Mouse (Mus musculus): ENCODE data around the gene Ldlr.
A peak's percentile ranks its signal among the peaks of the same experiment; 100 is the strongest.

The Ldlr gene

DNA sequence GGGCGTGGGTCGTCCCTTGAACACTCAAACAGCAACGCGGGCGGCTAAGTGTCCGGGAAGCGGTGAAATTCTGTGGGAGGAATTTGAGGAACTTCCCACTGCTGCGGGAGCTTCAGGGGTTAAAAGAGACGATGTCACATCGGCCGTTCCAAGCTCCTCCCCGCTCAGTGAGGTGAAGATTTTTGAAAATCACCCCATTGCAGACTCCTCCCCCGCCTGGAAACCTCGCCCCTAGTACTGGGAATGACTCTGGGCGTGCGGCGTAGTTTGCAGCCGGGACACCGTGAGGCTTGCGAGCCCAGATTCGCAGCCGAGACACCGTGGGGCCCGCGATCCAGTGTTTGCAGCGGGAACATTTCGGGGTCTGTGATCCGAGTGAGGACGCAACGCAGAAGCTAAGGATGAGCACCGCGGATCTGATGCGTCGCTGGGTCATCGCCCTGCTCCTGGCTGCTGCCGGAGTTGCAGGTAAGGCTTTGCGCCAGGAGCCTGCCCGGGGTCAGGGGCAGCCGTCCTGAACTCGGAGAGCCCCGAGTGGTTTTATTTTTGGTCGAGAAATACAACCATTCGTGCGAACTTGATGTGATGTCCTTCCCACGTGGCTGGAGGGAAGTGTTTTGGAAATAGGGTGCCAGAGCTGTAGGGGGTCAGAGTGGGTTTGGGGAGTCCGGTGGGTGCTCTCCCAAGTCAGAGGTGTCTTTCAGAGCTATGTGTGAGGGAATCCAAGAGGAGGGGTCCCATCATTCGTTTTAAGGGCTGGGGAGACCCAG lies at the start of gene Ldlr:
TSS of gene Ldlr (plus strand) at position 107 of the 770 bp plus-strand sequence.
- H3K36me3 ChIP-seq (ENCODE audit: insufficient read depth, low read length): peaks cover 43% of the 10 kb centered on the region
- H3K4me1 ChIP-seq (replicated peaks; ENCODE audit: low read depth, low read length): peaks cover 78% of the 10 kb centered on the region
- peak within 1 kb of the TSS; percentile 91 for H3K4me3 ChIP-seq (replicated peaks; ENCODE audit: low read length)
- TF ChIP-seq NANOG (IDR thresholded peaks at IDR 0.05; ENCODE audit: borderline replicate concordance, low read length) (no peak), CTCF (conservative IDR thresholded peaks at IDR 0.05; ENCODE audit: low read length) (no peak), POU5F1 (IDR thresholded peaks at IDR 0.05; ENCODE audit: borderline replicate concordance, low read length) (no peak)
- no peaks in the 10 kb centered on the region for H3K9me3 ChIP-seq (ENCODE audit: low read length)
- no peaks in the 10 kb centered on the region for H3K27me3 ChIP-seq (ENCODE audit: insufficient read depth, low read length)

DNA sequence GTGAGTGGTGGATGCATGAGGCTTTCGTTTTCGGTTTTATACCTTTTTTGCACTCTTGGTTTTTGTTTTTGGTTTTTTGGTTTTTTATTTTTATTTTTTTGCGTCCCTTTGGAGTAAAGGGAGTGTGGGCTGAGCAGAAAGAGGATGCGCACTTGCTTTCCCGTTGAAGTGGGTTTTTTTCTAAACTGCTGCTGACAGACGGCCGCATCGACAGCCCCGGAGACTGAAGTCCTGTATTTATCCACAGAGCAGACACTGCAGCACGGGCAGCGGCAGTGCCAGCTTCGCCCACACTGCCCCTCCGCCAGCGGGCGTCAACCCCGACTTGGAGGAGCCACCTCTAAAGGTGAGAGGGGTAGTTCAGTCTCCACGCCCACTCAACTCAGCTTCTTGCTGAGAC lies 45.6 kb upstream of the Ldlr start:
- Histone ChIP-seq H3K4me3 (replicated peaks; ENCODE audit: low read length) (no peak overlapping the region), H3K27me3 (ENCODE audit: insufficient read depth, low read length) (no peaks in the 10 kb centered on the region), H3K36me3 (ENCODE audit: insufficient read depth, low read length) (peaks cover 95% of the 10 kb centered on the region), H3K4me1 (replicated peaks; ENCODE audit: low read depth, low read length) (peaks cover 10% of the 10 kb centered on the region), H3K9me3 (ENCODE audit: low read length) (no peaks in the 10 kb centered on the region)
- TF ChIP-seq POU5F1 (IDR thresholded peaks at IDR 0.05; ENCODE audit: borderline replicate concordance, low read length): no peak
- no peak for TF ChIP-seq NANOG (IDR thresholded peaks at IDR 0.05; ENCODE audit: borderline replicate concordance, low read length)
- TF ChIP-seq CTCF (conservative IDR thresholded peaks at IDR 0.05; ENCODE audit: low read length): no peak

GRCm38 (mm10) chr9:21680448-21680847 lies 42.8 kb upstream of the Ldlr start:
- H3K9me3 ChIP-seq (ENCODE audit: low read length): no peaks in the 10 kb centered on the region
- no peak overlapping the region for H3K4me3 ChIP-seq (replicated peaks; ENCODE audit: low read length)
- H3K36me3 ChIP-seq (ENCODE audit: insufficient read depth, low read length): peaks cover 95% of the 10 kb centered on the region
- no peaks in the 10 kb centered on the region for H3K27me3 ChIP-seq (ENCODE audit: insufficient read depth, low read length)
- peaks cover 10% of the 10 kb centered on the region for H3K4me1 ChIP-seq (replicated peaks; ENCODE audit: low read depth, low read length)
- no peak for TF ChIP-seq CTCF (conservative IDR thresholded peaks at IDR 0.05; ENCODE audit: low read length)
- no peak for TF ChIP-seq NANOG (IDR thresholded peaks at IDR 0.05; ENCODE audit: borderline replicate concordance, low read length)
- no peak for TF ChIP-seq POU5F1 (IDR thresholded peaks at IDR 0.05; ENCODE audit: borderline replicate concordance, low read length)

- no peaks in the 10 kb centered on the region for H3K9me3 ChIP-seq (ENCODE audit: low read length)
- no peaks in the 10 kb centered on the region for H3K27me3 ChIP-seq (ENCODE audit: insufficient read depth, low read length)
- H3K4me3 ChIP-seq (replicated peaks; ENCODE audit: low read length): no peak overlapping the region
- peaks cover 4% of the 10 kb centered on the region for H3K4me1 ChIP-seq (replicated peaks; ENCODE audit: low read depth, low read length)
- no peak for TF ChIP-seq NANOG (IDR thresholded peaks at IDR 0.05; ENCODE audit: borderline replicate concordance, low read length)
- TF ChIP-seq CTCF (conservative IDR thresholded peaks at IDR 0.05; ENCODE audit: low read length): peak; percentile 44
- H3K36me3 ChIP-seq (ENCODE audit: insufficient read depth, low read length): peaks cover 95% of the 10 kb centered on the region
Measured at GRCm38 (mm10) chr9:21682827-21683226, 40.5 kb upstream of the Ldlr start.

- no peaks in the 10 kb centered on the region for H3K9me3 ChIP-seq (ENCODE audit: low read length)
- H3K4me1 ChIP-seq (replicated peaks; ENCODE audit: low read depth, low read length): no peaks in the 10 kb centered on the region
- TF ChIP-seq NANOG (IDR thresholded peaks at IDR 0.05; ENCODE audit: borderline replicate concordance, low read length) (no peak), POU5F1 (IDR thresholded peaks at IDR 0.05; ENCODE audit: borderline replicate concordance, low read length) (no peak), CTCF (conservative IDR thresholded peaks at IDR 0.05; ENCODE audit: low read length) (no peak)
- H3K4me3 ChIP-seq (replicated peaks; ENCODE audit: low read length): no peak overlapping the region
- H3K36me3 ChIP-seq (ENCODE audit: insufficient read depth, low read length): peaks cover 95% of the 10 kb centered on the region
- no peaks in the 10 kb centered on the region for H3K27me3 ChIP-seq (ENCODE audit: insufficient read depth, low read length)
Measured at GRCm38 (mm10) chr9:21683897-21684296, 39.4 kb upstream of the Ldlr start.

- Histone ChIP-seq H3K9me3 (ENCODE audit: low read length) (no peaks in the 10 kb centered on the region), H3K27me3 (ENCODE audit: insufficient read depth, low read length) (no peaks in the 10 kb centered on the region), H3K4me1 (replicated peaks; ENCODE audit: low read depth, low read length) (no peaks in the 10 kb centered on the region; the same call in 1 of the 2 replicates), H3K36me3 (ENCODE audit: insufficient read depth, low read length) (peaks cover 97% of the 10 kb centered on the region), H3K4me3 (replicated peaks; ENCODE audit: low read length) (no peak overlapping the region)
- TF ChIP-seq POU5F1 (IDR thresholded peaks at IDR 0.05; ENCODE audit: borderline replicate concordance, low read length) (no peak), NANOG (IDR thresholded peaks at IDR 0.05; ENCODE audit: borderline replicate concordance, low read length) (no peak), CTCF (conservative IDR thresholded peaks at IDR 0.05; ENCODE audit: low read length) (no peak)
Measured at GRCm38 (mm10) chr9:21688554-21688953, 34.7 kb upstream of the Ldlr start.

DNA sequence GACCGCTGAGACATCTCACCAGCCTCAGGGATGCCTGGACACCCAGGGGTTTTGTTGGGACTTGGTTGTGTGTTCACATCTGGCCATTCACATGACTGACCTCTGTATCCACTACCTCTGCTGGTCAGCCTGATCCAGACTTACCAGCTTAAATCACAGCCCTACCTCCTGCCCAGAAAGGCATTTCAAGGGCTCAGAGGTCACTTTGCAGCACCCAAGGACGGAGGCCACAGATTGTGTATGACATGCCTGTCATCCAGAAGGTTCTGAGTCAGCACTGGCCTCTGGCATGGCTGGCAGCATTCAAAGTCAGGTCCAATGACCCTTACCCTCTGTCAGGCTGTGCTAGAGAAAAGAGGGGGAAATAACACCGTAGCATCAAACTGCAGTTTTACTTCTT lies 33.3 kb upstream of the Ldlr start:
- Histone ChIP-seq H3K9me3 (ENCODE audit: low read length) (no peaks in the 10 kb centered on the region), H3K4me1 (replicated peaks; ENCODE audit: low read depth, low read length) (no peaks in the 10 kb centered on the region; the same call in 1 of the 2 replicates), H3K36me3 (ENCODE audit: insufficient read depth, low read length) (peaks cover 97% of the 10 kb centered on the region), H3K27me3 (ENCODE audit: insufficient read depth, low read length) (no peaks in the 10 kb centered on the region), H3K4me3 (replicated peaks; ENCODE audit: low read length) (no peak overlapping the region)
- no peak for TF ChIP-seq CTCF (conservative IDR thresholded peaks at IDR 0.05; ENCODE audit: low read length)
- no peak for TF ChIP-seq POU5F1 (IDR thresholded peaks at IDR 0.05; ENCODE audit: borderline replicate concordance, low read length)

DNA sequence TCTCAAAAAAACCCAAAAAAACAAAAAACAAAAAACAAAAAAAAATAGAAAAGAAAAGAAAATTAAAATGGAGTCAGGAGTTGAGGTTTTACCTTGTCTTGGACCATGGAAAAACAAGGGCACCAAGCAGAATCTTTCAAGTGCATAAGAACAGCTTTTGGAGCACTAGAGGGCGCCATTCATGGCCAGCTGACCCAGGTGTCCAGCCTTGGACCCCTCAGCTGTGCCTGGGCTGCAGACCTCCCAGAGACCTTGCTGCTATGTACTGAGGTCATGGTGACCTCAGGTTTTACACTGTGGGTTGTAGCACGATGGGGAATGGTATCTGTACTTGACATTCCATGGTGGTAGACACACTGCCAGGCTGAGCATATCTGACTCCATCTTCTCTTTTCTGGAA lies 31.4 kb upstream of the Ldlr start:
- Histone ChIP-seq H3K9me3 (ENCODE audit: low read length) (no peaks in the 10 kb centered on the region), H3K27me3 (ENCODE audit: insufficient read depth, low read length) (no peaks in the 10 kb centered on the region), H3K4me1 (replicated peaks; ENCODE audit: low read depth, low read length) (peaks cover 3% of the 10 kb centered on the region), H3K36me3 (ENCODE audit: insufficient read depth, low read length) (peaks cover 95% of the 10 kb centered on the region), H3K4me3 (replicated peaks; ENCODE audit: low read length) (no peak overlapping the region)
- TF ChIP-seq NANOG (IDR thresholded peaks at IDR 0.05; ENCODE audit: borderline replicate concordance, low read length) (no peak), CTCF (conservative IDR thresholded peaks at IDR 0.05; ENCODE audit: low read length) (peak; percentile 45), POU5F1 (IDR thresholded peaks at IDR 0.05; ENCODE audit: borderline replicate concordance, low read length) (no peak)

DNA sequence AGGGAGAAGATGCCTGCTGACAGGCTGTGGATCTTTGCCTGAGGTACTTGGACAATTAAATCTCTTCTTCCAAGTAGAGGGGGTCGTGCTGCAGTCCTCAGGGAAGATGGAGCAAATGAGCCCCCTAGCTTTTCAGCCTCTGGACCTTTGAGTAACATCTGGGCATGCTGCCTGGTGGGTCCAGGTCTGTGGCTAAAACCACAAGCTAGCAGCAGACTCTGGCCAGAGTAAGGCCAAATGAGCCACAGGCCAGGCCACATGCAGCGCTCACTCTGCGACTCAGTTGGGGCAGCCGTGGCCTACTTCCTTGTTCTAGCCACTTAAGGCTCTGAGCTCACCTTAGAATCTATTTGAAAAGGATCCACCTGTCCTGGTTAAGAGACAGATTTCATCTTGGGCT lies 30.8 kb upstream of the Ldlr start:
- Histone ChIP-seq H3K4me1 (replicated peaks; ENCODE audit: low read depth, low read length) (peaks cover 8% of the 10 kb centered on the region), H3K4me3 (replicated peaks; ENCODE audit: low read length) (no peak overlapping the region), H3K36me3 (ENCODE audit: insufficient read depth, low read length) (peaks cover 95% of the 10 kb centered on the region), H3K27me3 (ENCODE audit: insufficient read depth, low read length) (no peaks in the 10 kb centered on the region), H3K9me3 (ENCODE audit: low read length) (no peaks in the 10 kb centered on the region)
- TF ChIP-seq CTCF (conservative IDR thresholded peaks at IDR 0.05; ENCODE audit: low read length) (no peak), NANOG (IDR thresholded peaks at IDR 0.05; ENCODE audit: borderline replicate concordance, low read length) (no peak), POU5F1 (IDR thresholded peaks at IDR 0.05; ENCODE audit: borderline replicate concordance, low read length) (no peak)

Measured in E14TG2a.4 (cell line).